Mouse (Mus musculus) frontal cortex, postnatal 10 days (tissue): ENCODE data around the gene Snx8.

Experiments used
- DNase-seq, 2 experiments: peaks; one replicate each; pipeline ENCODE4 v3.0.0; 2022; ENCODE audit warnings: low spot score in 2 of 2, mixed read lengths in 1 of 2

Gene Snx8

GRCm38 (mm10) chr5:140388588-140389576 is at the start of gene Snx8:
Gene Snx8 (minus strand): TSS chr5:140389262.
- peak; percentile 80 to 89 for DNase-seq

GRCm38 (mm10) chr5:140425016-140425783 is 36.1 kb upstream of the Snx8 start:
- DNase-seq: no peak

GRCm38 (mm10) chr5:140420616-140421015 is 31.6 kb upstream of the Snx8 start:
- DNase-seq: no peak

GRCm38 (mm10) chr5:140419442-140420080 is 30.5 kb upstream of the Snx8 start:
- no peak for DNase-seq

- DNase-seq: peak; percentile 78 to 89
Measured at GRCm38 (mm10) chr5:140418489-140419441, 29.7 kb upstream of the Snx8 start, which contains the start of gene Eif3b. Gene Eif3b (plus strand): TSS chr5:140419328.

GRCm38 (mm10) chr5:140418106-140418488 is 29.0 kb upstream of the Snx8 start:
- DNase-seq: no peak

GRCm38 (mm10) chr5:140414647-140415046 is 25.6 kb upstream of the Snx8 start:
- no peak for DNase-seq

- DNase-seq: peak in 1 of 2 experiments; percentile 33
Measured at GRCm38 (mm10) chr5:140411339-140411738, 22.3 kb upstream of the Snx8 start.

GRCm38 (mm10) chr5:140408801-140409200 is 19.7 kb upstream of the Snx8 start:
- DNase-seq: no peak

- no peak for DNase-seq
Measured at GRCm38 (mm10) chr5:140406666-140407065, 17.6 kb upstream of the Snx8 start.

GRCm38 (mm10) chr5:140405126-140405525 is 16.1 kb upstream of the Snx8 start:
- DNase-seq: no peak

- no peak for DNase-seq
Measured at GRCm38 (mm10) chr5:140402640-140403270, 13.7 kb upstream of the Snx8 start.

GRCm38 (mm10) chr5:140396166-140396940 is 7.3 kb upstream of the Snx8 start:
- DNase-seq: no peak

GRCm38 (mm10) chr5:140392701-140393100 is 3.6 kb upstream of the Snx8 start:
- no peak for DNase-seq

- DNase-seq: no peak
Measured at GRCm38 (mm10) chr5:140391981-140392380, 2.9 kb upstream of the Snx8 start.

GRCm38 (mm10) chr5:140391435-140391834 is 2.4 kb upstream of the Snx8 start:
- DNase-seq: no peak

GRCm38 (mm10) chr5:140389647-140390046 is 585 bp upstream of the Snx8 start:
- no peak for DNase-seq

- no peak for DNase-seq
Measured at GRCm38 (mm10) chr5:140387816-140388510, 1.1 kb downstream of the Snx8 start.

GRCm38 (mm10) chr5:140387236-140387635 is 1.8 kb downstream of the Snx8 start:
- DNase-seq: no peak
